Mouse (Mus musculus) heart, adult 2 months (tissue): ENCODE results near the gene Zp2. TPM values are rescaled to one million over a fixed set of nuclear protein-coding genes. Genes with fewer than 3 reads are reported as not detected.

Experiments used
- DNase-seq, 2 experiments: peaks; one replicate each; pipeline ENCODE4 v3.0.0; 2021
- H3K27ac ChIP-seq: fragments of 200-600 bp; 2 replicates; pipeline ENCODE4 v1.8.1; 2022
- H3K27me3 ChIP-seq: fragments of 200-500 bp; 2 replicates; pipeline ENCODE4 v1.6.1; 2012; ENCODE audit warnings: mild to moderate bottlenecking, low read length, inconsistent platforms, mixed read lengths; ENCODE audit not compliant: control insufficient read depth, insufficient read depth
- H3K36me3 ChIP-seq: fragments of 200-500 bp; 2 replicates; pipeline ENCODE4 v1.6.1; 2012; ENCODE audit warnings: low read length, inconsistent platforms; ENCODE audit not compliant: control insufficient read depth, insufficient read depth
- H3K4me1 ChIP-seq: fragments of 200-500 bp; 2 replicates; pipeline ENCODE4 v1.6.1; 2011; ENCODE audit warnings: low read length; ENCODE audit not compliant: control insufficient read depth, insufficient read depth
- H3K4me3 ChIP-seq: fragments of 200-600 bp; 2 replicates; pipeline ENCODE4 v1.8.1; 2022
- H3K79me2 ChIP-seq: fragments of 200-500 bp; replicated peaks from 2 replicates; pipeline ENCODE4 v1.6.1; 2012; ENCODE audit warnings: mild to moderate bottlenecking, inconsistent platforms, low read length, moderate library complexity, mixed read lengths; ENCODE audit not compliant: control insufficient read depth, insufficient read depth
- H3K9ac ChIP-seq: fragments of 200-500 bp; 2 replicates; pipeline ENCODE4 v1.6.1; 2012; ENCODE audit warnings: low read depth, mild to moderate bottlenecking, control low read depth, inconsistent platforms, low read length, mixed read lengths
- CTCF ChIP-seq: fragments of 200-600 bp; IDR thresholded peaks from 2 replicates; pipeline ENCODE4 v1.8.1; 2022; ENCODE audit warnings: antibody characterized with exemption, mild to moderate bottlenecking, moderate library complexity
- EP300 ChIP-seq: fragments of 200-500 bp; IDR thresholded peaks from 2 replicates; pipeline ENCODE4 v1.6.1; 2011; ENCODE audit warnings: low read depth, low read length, control low read depth; ENCODE audit not compliant: insufficient read depth
- POLR2A ChIP-seq: fragments of 200-500 bp; IDR thresholded peaks from 2 replicates; pipeline ENCODE4 v1.6.1; 2011; ENCODE audit warnings: mild to moderate bottlenecking, low read depth, low read length, control low read depth; ENCODE audit not compliant: insufficient read depth
- WGBS: fragments of 180-500 bp; shearing (Covaris S2); methylation state at CpG from one replicate; pipeline ENCODE4 v1.1.7; 2018; 5-methylcytosine and 5-hydroxymethylcytosine counted together
- intact Hi-C: fragments of 180-260 bp; cut with DNase I; formaldehyde crosslinking; loops from one replicate; pipeline ENCODE4 v1.15.1; 2025
- polyA plus RNA-seq: library from polyadenylated mRNA; depleted of rRNA; stranded (reverse); fragments of >200 nt; gene quantifications from 2 replicates; pipeline ENCODE4 v1.2.3, GENCODE M21; 2012; rRNA removed
- total RNA-seq, 2 experiments: library from RNA; stranded (reverse); gene quantifications; 2 replicates each; pipeline ENCODE4 v1.2.3; 2021

Gene Zp2
- total and polyA plus RNA-seq, 3 experiments = 0.29 to 0.76 (median 0.41) TPM

GRCm38 (mm10) chr7:120095180-120095579 lies 49.9 kb downstream of the Zp2 start, which contains the start of gene Dnah3:
Gene Dnah3 (minus strand): TSS chr7:120095280.
- intact Hi-C loops = loop anchor here (10.0 kb wide), 1 partner anchor 110 kb away; the partner anchor contains the start of genes Abca14 and Crym

GRCm38 (mm10) chr7:120094216-120094615 lies 50.9 kb downstream of the Zp2 start:
- intact Hi-C loops = loop anchor here (10.0 kb wide), 1 partner anchor 111 kb away; the partner anchor contains the start of genes Abca14 and Crym
- WGBS = 19% methylated on average over 3 of the region's 3 CpGs
- Histone ChIP-seq H3K27ac (no peak overlapping the region), H3K9ac (no peak overlapping the region), H3K4me1 (peaks cover 2% of the 10 kb centered on the region; the same call in 1 of the 2 replicates), H3K27me3 (no peaks in the 10 kb centered on the region), H3K4me3 (no peak overlapping the region), H3K36me3 (peaks cover 2% of the 10 kb centered on the region; the same call in 1 of the 2 replicates), H3K79me2 (no peaks in the 10 kb centered on the region)
- no peak for DNase-seq
- TF ChIP-seq CTCF = no peak
- no peak for TF ChIP-seq EP300
- TF ChIP-seq POLR2A = no peak

More at GRCm38 (mm10) chr7:120095180-120095579, 49.9 kb downstream of the Zp2 start, which contains the start of gene Dnah3:
- Histone ChIP-seq H3K9ac (no peak within 1 kb of the TSS), H3K27me3 (no peaks in the 10 kb centered on the region), H3K36me3 (peaks cover 2% of the 10 kb centered on the region; the same call in 1 of the 2 replicates), H3K79me2 (no peaks in the 10 kb centered on the region), H3K4me1 (peaks cover 2% of the 10 kb centered on the region; the same call in 1 of the 2 replicates), H3K4me3 (no peak within 1 kb of the TSS), H3K27ac (no peak within 1 kb of the TSS)
- WGBS = 76% methylated on average over 6 of the region's 6 CpGs
- TF ChIP-seq EP300 (no peak), POLR2A (no peak), CTCF (no peak)
- DNase-seq = no peak

GRCm38 (mm10) chr7:120093033-120093432 lies 52.1 kb downstream of the Zp2 start:
- Histone ChIP-seq H3K9ac (no peak overlapping the region), H3K36me3 (peaks cover 2% of the 10 kb centered on the region; the same call in 1 of the 2 replicates), H3K4me3 (no peak overlapping the region), H3K4me1 (peaks cover 2% of the 10 kb centered on the region; the same call in 1 of the 2 replicates), H3K27ac (no peak overlapping the region), H3K79me2 (no peaks in the 10 kb centered on the region), H3K27me3 (no peaks in the 10 kb centered on the region)
- DNase-seq = no peak
- WGBS = 49% methylated on average over 5 of the region's 5 CpGs
- intact Hi-C loops = loop anchor here (10.0 kb wide), 1 partner anchor 112 kb away; the partner anchor contains the start of genes Abca14 and Crym
- TF ChIP-seq EP300 (no peak), POLR2A (no peak), CTCF (no peak)

- 72% methylated on average over 3 of the region's 3 CpGs for WGBS
- intact Hi-C loops = no loop called here
- H3K27ac ChIP-seq = no peak overlapping the region
These were observed 64.9 kb downstream of the Zp2 start for GRCm38 (mm10) chr7:120080177-120080576.

More at GRCm38 (mm10) chr7:120080177-120080576, 64.9 kb downstream of the Zp2 start:
- no peak for TF ChIP-seq EP300
- no peak for TF ChIP-seq POLR2A
- no peak for TF ChIP-seq CTCF
- H3K27me3 ChIP-seq = no peaks in the 10 kb centered on the region
- no peaks in the 10 kb centered on the region; the same call in 1 of the 2 replicates for H3K4me1 ChIP-seq
- no peak overlapping the region for H3K9ac ChIP-seq
- no peak for DNase-seq
- no peaks in the 10 kb centered on the region for H3K36me3 ChIP-seq
- no peaks in the 10 kb centered on the region for H3K79me2 ChIP-seq
- no peak overlapping the region for H3K4me3 ChIP-seq

Other genes with a start within 250 kb of the Zp2 start
- 1 to 10 TPM; 9.1 to 9.6 TPM for gene Lyrm1, start 249.4 kb downstream of the Zp2 start, total RNA-seq
- 5.9 and 8.6 TPM in 2 replicates for gene Lyrm1, start 249.4 kb downstream of the Zp2 start, polyA plus RNA-seq
- 10 to 100 TPM; 12.6 to 14.6 TPM for gene Dcun1d3, start 249.0 kb downstream of the Zp2 start, total RNA-seq
- gene Dcun1d3, start 249.0 kb downstream of the Zp2 start, polyA plus RNA-seq = 3.7 and 6.5 TPM in 2 replicates
- gene Dnah3, start 50.0 kb downstream of the Zp2 start, total RNA-seq = not detected
- 0.59 TPM in 1 of 2 replicates, not detected in the other for gene Dnah3, start 50.0 kb downstream of the Zp2 start, polyA plus RNA-seq
- gene Tmem159, start 42.9 kb downstream of the Zp2 start, total RNA-seq = 10 to 100 TPM; 22.2 to 24.1 TPM
- 29.9 and 38.1 TPM in 2 replicates for gene Tmem159, start 42.9 kb downstream of the Zp2 start, polyA plus RNA-seq
- gene Anks4b, start 28.6 kb upstream of the Zp2 start, total RNA-seq = under 1 TPM; 0.10 to 0.20 TPM
- gene Anks4b, start 28.6 kb upstream of the Zp2 start, polyA plus RNA-seq = not detected in 2 replicates
- gene Crym, start 56.8 kb upstream of the Zp2 start, total RNA-seq = under 1 TPM; 0.34 to 0.37 TPM
- gene Crym, start 56.8 kb upstream of the Zp2 start, polyA plus RNA-seq = 0.39 and 0.47 TPM in 2 replicates
- gene Abca14, start 58.7 kb upstream of the Zp2 start, total RNA-seq = not detected
- 0.06 TPM in 1 of 2 replicates, not detected in the other for gene Abca14, start 58.7 kb upstream of the Zp2 start, polyA plus RNA-seq
- gene Abca15, start 183.4 kb upstream of the Zp2 start, total RNA-seq = not detected
- gene Abca15, start 183.4 kb upstream of the Zp2 start, polyA plus RNA-seq = not detected in 2 replicates